Mouse (Mus musculus): ENCODE measurements around the gene Sobp.

GRCm38 (mm10) chr10:43134027-43134426, 40.3 kb downstream of the Sobp start:
- TF ChIP-seq CTCF (conservative IDR thresholded peaks at IDR 0.05; ENCODE audit: low read length): no peak
- no peak for TF ChIP-seq POU5F1 (IDR thresholded peaks at IDR 0.05; ENCODE audit: borderline replicate concordance, low read length)
- no peak for TF ChIP-seq NANOG (IDR thresholded peaks at IDR 0.05; ENCODE audit: borderline replicate concordance, low read length)
